Mouse (Mus musculus) CH12.LX (cell line): ENCODE results near the gene Ms4a6b.

ENCODE experiments used
- CHD2 ChIP-seq: IDR thresholded peaks from 2 replicates; pipeline ENCODE4 v1.6.1; 2011; ENCODE audit warnings: low read length, improper control_type of control experiment
- CTCF ChIP-seq, 2 experiments: IDR thresholded peaks in 1 of 2; conservative IDR thresholded peaks in 1 of 2; 2 replicates each; pipeline ENCODE4 v1.5.1; 2011 to 2012; ENCODE audit warnings: low read depth in 2 of 2, low read length in 2 of 2, improper control_type of control experiment in 1 of 2, inconsistent platforms in 1 of 2, mild to moderate bottlenecking in 1 of 2, moderate library complexity in 1 of 2
- GABPA ChIP-seq: IDR thresholded peaks from 2 replicates; pipeline ENCODE4 v1.6.1; 2012; ENCODE audit warnings: low read depth, low read length, improper control_type of control experiment, inconsistent platforms; ENCODE audit not compliant: insufficient replicate concordance
- POLR2A ChIP-seq: IDR thresholded peaks from 2 replicates; pipeline ENCODE4 v1.6.1; 2011; ENCODE audit warnings: low read depth, mild to moderate bottlenecking, improper control_type of control experiment, low read length
- POLR2AphosphoS2 ChIP-seq: IDR thresholded peaks from 2 replicates; pipeline ENCODE4 v1.6.1; 2011; ENCODE audit warnings: low read depth, low read length, improper control_type of control experiment
- UBTF ChIP-seq: IDR thresholded peaks from 2 replicates; pipeline ENCODE4 v1.6.1; 2012; ENCODE audit warnings: low read depth, mild to moderate bottlenecking, inconsistent platforms, low read length, improper control_type of control experiment, moderate library complexity
- ZNF384 ChIP-seq: IDR thresholded peaks from 2 replicates; pipeline ENCODE4 v1.6.1; 2012; ENCODE audit warnings: low read depth, low read length, improper control_type of control experiment, inconsistent platforms

GRCm38 (mm10) chr19:11494519-11494918 is 21.8 kb upstream of the Ms4a6b start:
- no peak for TF ChIP-seq UBTF
- no peak for TF ChIP-seq POLR2A
- TF ChIP-seq CTCF (conservative IDR thresholded peaks at IDR 0.05 in 1 of 2, IDR thresholded peaks at IDR 0.05 in 1 of 2; ENCODE audit: low read depth in 2 of 2, low read length in 2 of 2): no peak
- TF ChIP-seq ZNF384: no peak
- no peak for TF ChIP-seq POLR2AphosphoS2
- TF ChIP-seq CHD2: peak; percentile 55
- no peak for TF ChIP-seq GABPA
